Mouse (Mus musculus): ENCODE results near the gene Sowaha.

Gene Sowaha

DNA sequence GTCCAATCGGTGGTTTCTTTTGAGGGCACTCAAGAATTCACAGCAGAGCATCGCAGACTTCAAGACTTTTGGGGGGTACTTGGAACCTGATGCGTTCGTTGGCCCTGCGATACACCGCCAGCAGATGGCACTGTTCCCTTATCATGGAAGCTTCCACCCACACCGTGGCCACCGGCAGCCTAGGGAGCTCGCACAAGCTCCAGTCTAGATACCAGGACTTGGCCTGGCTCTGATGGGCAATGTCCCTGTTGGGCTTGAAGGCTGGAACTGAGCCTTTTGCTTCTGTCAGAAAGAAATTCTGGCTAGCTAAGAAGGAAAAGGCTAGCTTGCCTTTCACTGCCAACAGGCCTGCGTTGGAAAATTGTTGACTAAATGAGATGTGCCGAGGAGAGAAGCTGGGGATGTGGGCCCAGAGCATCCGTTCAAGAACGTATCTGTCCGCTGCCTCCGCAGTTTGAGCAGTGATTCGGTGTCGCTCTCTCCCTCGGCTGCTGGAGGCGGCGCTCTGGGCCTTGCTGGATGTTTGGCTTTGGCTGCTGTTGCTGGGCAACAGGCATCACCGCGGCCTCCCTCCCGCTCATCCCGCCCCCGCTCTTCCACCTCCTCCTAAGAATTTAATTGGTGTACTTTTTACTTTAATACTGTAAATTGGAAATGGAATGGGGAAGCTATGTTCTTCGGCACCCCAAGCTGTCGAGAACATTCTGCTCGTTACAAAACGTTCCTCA is 9.9 kb downstream of the Sowaha start, which contains the start of gene Gm9837:
Gene Gm9837, minus strand, starts transcription at position 512 of the 728 bp plus-strand sequence.
- peak; percentile 95 for DNase-seq

DNA sequence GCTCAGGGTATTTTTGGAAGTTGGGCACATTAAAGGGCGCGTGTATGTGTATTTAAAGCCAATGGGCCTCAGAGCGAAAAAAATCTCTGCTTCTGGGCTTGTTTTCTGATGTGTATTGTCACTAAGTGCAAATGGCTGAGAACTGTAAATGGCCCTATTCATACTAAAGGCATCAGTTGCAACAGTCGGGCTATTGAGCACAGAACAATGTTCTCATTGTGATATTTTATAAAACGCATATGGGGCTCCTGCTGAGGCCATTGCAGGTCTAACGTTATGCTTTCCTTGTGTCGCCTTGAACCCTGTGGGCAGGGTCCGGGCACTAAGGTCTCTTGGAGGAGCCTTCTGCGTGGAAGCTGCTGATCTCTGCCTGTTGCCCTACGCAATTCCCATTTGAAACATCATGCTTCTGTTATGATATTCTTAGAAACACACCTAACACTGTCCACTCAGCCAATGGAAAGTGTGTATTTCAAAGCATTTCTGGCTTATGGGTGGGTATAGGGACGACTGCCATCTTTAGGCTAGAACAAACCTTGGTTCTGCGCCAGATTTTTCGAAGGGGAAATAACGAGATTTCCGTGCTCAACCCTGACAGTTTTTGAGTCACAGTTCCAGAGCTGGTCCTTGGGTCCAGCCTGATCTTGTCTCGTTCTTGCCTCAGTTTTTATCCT is 10.6 kb downstream of the Sowaha start:
- DNase-seq: no peak

DNA sequence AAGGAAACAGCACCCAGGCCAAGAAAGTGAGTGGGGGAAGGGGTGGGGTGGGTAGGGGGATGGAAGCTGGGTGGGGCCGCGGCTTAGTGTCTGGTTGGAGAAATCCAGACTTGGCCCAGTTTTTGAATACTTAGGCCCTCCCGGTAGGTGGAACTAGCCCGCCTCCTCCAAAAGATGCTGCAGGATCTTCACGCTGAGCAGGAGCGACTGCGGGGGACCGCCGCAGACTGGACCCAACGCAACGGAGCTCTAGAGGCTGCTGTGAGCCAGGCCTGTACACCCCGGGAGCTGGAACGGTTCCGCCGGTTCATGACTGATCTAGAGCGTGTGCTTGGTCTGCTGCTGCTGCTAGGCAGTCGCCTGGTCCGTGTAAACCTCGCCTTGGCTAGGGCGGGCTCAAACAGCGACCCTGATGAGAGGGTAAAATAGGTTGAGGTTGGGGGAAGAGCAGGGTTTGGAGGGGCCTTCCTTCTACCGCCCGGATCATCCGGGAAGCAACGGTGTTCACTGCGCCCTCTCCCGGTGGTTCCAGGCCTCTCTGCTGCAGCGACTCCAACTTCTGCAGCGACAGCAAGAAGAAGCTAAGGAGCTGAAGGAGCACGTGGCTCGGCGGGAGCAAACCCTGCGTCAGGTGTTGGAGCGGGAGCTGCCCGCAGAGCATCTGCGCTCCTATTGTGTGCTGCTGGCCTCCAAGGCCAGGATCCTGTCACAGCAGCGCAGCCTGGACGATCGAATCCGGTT is 13.7 kb downstream of the Sowaha start:
- peak; percentile 90 for DNase-seq

DNA sequence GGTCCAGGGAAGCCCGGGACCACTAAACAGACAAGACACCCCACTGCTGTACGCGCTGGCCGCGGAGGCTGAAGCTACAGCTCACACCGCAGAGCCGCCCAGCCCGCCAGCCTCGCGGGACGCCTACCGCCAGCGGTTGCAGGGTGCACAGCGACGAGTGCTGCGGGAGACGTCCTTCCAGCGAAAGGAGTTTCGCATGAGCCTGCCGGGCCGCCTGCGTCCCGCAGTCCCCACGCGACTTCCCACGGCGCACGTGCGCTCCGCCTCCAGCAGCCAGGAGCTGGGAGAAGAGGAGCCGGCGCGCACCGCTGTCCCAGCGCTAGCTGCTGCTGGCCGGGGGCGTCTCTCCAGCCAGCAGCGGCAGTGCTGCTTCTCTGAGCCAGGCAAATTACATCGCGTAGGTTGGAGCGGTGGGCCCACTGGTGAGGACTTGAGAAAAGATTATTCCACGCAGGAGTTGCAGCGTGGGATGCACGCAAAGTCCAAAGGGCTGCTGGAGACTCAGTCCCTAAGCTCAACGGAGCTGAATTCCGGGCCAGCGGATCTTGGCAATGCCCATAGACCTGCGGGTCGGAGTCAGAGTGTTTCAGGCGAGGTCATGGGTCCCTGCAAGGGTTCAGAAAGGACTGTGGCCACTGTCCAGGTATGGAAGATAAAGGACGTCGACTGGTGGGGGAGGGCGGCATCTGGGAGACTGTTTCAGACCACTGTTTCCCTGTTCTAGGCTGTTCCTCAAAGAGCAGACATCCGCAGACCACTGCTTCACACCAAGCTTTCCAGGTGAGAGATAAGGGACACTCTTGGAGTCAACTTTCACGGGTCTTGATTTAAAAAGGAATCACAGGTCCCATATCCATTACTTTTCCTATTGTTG is 16.3 kb downstream of the Sowaha start:
- no peak for DNase-seq

DNA sequence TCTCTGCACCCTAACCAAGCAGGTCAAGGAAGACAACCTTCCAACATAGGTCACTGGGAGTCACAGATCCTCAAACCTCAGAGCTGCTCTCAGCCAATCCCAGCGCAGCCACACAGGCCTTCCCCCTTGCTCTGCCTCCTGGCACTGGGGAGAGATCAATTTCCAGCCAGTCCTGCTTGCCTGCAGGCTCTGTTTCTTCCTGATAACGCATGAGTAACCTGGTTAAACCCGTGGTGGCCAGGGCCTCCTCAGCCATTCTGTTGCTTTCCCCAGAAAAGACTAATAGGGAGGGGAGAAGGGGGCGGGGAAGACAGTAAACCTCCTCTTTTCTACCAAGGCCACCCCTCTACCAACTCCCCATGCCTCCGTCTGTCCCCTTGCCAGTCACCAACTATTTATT is 18.3 kb downstream of the Sowaha start:
- no peak for DNase-seq

DNA sequence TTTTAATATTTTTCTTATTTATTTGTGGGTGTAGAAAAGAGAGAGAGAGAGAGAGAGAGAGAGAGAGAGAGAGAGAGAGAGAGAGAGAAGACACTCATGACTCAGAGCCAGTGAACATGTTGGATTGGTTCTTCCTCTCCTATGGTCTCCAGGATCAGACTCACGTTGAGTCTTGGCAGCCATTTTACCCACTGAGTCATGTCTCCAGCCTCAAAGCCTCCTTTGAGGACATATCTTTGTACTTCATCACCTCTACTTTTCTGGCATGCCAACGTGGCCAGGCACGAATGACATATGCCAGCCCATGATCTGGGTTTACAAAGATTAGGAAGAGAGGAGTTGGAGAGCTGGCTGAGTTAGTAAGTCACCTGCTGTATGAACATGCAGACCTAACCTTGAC is 19.9 kb downstream of the Sowaha start:
- no peak for DNase-seq

DNA sequence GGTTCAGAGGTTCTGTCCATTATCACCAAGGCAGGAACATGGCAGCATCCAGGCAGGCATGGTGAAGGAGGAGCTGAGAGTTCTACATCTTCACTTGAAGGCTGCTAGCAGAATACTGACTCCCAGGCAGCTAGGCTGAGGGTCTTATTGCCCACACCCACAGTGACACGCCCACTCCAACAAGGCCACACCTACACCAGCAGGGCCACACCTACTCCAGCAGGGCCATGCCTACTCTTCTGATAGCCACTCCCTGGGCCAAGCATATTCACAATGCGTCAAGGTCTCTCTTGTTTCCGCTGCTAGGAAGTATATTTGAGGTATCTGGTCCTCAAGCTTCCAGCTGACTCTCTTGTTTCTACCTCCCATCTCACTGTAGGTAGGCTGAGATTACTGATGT is 21.1 kb downstream of the Sowaha start:
- no peak for DNase-seq

DNA sequence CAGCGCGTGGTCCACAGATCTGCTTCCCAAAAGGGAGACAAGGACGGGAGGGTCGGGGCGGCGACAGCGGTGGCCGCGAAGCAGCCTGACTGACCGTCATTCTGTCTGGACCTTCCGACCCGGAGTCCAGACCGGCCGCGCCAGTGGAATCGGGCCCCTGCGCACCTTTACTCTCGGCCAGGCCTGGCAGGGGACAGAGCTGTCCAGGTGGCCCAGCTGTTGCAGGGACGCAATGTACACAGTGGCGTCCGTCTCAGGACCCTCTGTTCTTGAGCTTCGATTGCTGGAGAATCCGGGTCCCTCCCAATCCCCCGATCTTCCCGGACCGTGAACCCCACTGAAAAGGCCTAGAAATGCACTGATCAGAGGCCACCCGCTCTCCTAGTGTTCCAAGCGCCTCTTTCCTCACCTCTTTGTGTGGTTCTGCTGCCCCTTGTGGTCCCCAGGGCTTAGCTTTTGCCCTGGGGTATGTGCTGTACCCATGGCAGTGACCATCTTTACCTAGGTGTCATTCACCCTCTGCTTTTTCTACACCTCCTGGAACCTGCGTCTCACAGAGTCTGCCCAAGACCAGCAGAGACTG is 22.6 kb downstream of the Sowaha start:
- DNase-seq: no peak

DNA sequence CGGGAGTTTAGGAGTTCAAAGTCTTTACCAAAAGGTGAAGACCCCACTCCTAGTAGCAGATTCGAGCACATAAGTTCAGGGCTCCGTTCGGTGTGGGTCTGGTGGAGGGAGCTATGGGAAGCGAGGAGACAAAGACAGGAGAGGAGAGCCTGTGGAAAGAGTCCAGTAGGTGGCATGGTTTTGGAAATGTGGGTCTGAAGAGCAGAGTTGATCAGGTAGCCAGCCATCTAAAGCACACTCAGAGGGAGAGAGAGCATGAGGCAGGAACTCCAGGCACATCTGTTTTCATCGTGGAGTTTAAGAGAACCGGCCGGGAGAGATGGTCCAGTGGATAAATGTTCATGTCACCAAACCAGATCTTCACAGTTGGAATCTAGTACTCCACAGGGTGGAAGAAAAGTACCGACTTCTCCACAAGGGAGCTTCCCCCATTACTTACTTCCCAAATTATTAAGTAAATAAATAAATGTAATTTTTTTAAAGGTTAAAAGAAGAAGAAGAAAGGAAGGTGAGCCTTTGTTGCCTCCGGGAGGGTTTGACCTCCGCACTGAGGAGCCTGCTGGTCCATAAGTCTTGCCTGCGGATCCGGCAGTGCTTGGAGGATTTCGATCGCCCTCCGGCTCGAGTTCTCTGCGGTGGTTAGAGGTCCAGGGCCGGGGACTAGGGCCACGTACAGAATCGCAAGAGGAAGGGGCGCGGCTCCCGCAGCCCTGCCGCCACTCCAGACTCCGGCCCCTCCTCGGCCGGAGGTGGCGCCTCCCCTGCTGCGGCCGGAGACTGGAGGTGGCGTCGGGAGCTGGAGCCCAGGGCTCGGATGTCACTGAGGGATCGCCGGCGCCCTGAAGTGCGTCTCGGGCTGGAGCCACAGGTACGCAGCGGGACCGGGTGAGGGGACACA is 23.4 kb downstream of the Sowaha start, which contains the start of the genes Gm10447 and Shroom1:
Gene Gm10447, minus strand, starts transcription at position 637 of the 898 bp plus-strand sequence.
Gene Shroom1, plus strand, starts transcription at position 732 of the 898 bp plus-strand sequence.
- peak; percentile 53 for DNase-seq

DNA sequence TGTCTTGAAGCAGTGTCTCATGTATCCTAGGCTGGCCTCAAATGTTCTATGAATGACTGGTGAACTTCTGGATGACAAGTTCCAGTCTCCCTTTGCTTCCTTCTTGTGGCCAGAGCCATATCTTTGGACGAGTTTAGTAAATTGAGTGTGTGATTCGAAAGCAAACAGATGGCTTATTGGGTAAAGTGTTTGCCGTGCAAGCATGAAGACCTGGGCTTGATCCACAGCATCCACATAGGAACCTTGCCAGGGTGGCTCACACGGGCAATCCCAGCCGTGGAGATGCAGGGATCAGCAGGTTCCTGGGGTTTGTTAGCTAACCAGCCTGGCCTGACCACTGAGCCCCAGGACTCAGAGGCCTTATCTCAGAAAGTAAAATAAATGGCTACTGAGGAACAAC is 27.0 kb downstream of the Sowaha start:
- no peak for DNase-seq

DNA sequence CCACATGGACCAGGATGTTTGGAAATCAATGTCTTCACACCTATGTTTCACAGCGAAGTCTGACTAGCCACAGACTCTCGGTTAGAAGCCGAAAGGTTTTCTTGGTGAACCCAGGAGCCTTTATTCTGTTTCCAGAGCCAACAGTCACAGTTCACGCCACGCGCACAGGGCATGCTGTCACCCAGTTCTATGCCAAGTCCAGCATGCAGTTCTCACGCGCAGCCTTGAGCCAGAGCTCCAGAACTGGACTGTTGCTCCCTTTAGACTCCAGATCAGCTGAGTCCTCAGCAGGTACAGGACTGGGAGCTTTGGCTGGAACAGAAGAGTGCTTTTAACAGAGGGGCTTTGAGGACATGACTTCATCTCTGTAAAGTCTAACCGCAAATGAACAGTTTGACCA is 27.7 kb downstream of the Sowaha start:
- DNase-seq: no peak

DNA sequence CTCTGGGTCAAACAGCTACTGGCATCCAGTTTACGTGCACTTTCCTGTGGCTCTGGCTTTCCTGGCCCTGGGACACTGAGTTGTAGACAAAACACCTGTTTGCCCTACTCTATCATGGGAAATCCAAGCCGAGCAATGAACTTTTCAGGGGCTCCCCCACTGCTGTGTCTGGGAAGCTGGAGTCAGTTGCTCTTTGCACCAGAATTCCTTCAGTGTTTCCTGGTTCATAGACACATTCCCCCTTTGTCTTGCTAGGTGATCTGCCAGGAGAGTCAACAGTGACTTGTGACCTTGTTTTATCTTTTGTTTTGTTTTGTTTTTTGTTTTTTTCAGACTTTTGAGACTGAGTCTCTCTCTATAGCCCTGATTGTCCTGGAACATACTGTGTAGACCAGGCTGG is 28.7 kb downstream of the Sowaha start:
- DNase-seq: no peak

DNA sequence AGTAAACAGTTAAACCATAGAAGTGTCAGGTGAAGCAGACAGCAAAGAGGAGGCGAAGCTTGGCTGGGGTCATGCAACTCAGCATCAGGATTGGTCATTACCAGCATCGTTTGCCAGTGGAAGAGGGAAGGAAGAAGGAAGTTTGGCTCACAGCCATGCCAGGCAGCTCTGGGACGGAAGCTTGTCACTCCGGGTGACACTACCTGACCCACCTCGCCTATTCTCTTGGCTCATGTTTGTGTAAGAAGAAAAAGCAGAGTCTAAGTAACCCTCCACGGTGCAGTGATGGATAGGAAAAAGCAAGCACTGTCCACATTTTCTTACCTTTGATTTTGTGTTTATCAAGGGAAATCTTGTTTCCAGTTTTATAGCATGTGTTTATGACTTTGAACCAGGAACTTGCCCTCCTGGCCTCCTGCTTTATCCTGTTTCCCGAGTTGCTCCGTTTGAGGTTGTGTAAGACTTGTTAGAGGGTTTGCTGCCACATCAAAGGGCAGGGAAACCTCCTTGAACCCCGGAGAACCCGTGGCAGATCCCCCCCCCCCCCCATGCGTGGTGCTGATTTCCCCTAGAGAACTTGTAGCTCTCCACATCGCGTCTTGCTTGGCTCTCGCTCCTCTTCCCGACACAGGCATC is 29.9 kb downstream of the Sowaha start:
- no peak for DNase-seq

DNA sequence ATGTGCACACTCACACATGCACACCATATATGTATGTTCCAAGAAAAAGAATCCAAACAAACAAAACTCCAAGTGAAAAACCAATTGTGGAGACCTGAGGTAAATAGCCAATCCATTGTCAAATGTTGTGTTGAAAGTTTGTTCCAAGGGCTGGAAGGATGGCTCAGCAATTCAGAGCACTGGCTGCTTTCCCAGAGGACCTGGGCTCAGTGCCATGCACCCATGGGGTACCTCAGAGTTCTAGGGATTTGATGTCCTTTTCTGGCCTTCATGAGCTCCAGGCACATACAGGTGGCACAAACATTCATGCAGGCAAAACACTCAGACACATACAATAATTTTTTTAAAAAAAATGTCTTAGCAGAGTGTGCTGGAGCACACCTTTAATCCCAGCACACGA is 31.5 kb downstream of the Sowaha start:
- DNase-seq: peak; percentile 92

DNA sequence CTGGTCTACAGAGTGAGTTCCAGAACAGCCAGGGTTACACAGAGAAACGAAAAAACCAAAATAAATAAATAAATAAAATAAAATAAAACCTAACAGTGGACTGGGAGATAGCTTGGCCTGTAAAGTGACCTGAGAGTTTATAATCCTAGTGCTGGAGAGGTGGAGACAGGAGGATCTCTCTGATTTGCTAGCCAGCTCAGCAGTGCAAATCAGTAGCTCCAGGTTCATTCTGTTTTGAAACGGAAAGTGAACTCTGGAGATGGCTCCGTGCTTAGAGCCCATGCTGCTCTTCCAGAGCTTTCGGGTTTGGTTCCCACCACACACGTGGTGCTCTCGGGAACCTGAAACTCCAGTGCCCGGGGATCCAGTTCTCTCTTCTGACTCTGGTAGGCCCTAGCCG is 32.1 kb downstream of the Sowaha start:
- DNase-seq: no peak

DNA sequence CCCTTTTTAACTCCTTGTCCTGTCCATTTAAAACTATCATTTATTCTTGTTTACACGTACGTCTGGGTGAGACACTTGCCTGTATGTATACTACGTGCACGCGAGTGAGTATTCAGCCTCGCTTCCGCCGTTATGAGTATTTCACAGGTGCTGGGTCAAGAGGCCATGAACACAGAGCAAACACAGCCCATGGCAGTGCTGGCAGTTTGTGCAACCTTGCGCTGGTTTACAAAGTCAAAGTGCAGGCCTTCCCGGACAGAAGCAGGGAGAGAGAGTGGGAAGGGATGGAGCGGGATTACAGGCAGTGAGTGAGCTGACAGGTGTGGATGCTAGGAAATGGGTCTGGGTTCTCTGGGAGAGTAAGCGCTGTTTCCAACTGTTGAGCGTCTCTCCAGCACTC is 33.9 kb downstream of the Sowaha start:
- DNase-seq: no peak

DNA sequence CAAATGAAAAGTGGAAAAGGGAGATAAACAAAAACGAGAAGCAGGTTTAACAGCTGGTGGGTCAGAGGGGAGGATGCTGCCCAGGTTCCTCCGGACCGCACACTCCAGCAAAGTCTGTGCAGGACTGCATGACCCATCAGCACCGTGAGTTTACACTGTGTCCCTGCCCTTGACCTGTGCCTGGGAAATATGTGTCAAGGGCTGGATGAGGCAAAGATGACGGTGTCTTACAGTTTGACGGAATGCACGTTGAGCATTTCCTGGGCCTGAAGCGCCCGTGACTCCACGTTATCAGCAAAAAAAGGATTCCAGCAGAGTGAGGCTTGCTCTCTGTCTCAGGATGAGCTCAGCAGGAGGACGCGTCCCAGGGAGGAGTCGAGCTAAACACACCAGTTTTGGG is 34.5 kb downstream of the Sowaha start:
- no peak for DNase-seq

DNA sequence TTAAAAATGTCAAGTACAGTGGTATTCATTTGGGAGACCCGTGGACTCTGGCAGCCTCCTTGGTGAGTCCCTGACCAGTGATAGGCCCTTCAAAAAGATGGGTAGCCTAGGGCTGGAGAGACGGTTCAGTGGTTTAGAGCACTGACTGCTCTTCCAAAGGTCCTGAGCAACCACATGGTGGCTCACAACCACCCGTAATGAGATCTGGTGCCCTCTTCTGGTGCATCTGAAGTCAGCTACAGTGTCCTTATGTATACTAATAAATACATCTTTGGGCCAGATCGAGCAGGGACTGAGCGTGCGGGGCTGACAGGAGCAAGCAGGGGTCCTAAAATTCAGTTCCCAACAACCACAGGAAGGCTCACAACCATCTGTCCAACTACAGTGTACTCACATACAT is 36.2 kb downstream of the Sowaha start:
- DNase-seq: no peak

DNA sequence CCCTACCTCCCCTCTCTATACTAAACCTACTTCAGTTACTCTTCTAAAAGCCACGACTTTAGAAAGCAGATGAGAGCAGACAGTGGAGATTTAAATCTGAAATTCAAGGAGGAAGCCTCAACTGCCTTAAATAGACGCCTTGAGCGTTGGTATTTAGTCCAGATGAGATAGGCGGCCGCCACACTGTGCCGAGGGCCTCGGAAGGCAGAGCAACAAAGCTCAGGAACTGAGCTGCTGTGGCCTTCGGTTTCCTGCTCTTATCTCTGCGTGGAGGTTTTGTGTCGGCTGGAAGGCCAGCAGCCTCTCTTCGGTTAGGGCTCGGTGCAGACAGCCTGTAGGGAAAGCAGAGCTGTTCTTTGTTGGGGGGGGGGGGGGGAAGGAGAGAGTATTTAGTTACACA is 38.2 kb downstream of the Sowaha start:
- DNase-seq: no peak

DNA sequence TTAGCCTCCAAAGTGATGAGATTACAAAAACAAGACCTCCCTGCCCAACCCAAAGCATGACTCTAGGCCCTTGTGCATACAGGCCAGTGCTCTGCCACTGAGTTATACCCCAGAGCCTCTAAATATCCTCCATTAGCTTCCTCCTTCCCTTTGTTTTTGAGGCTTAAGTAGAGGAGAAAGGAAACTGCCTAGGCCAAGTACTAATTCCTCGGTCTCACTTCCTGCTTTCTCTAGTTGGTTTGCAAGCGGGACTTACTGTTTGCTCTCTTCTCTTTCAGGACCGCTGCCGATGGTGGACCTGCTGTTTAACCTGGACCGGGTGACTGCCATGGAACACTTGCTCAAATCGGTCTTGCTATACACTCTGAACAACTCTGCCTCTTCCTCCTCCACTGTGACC is 43.7 kb downstream of the Sowaha start:
- DNase-seq: no peak

DNA sequence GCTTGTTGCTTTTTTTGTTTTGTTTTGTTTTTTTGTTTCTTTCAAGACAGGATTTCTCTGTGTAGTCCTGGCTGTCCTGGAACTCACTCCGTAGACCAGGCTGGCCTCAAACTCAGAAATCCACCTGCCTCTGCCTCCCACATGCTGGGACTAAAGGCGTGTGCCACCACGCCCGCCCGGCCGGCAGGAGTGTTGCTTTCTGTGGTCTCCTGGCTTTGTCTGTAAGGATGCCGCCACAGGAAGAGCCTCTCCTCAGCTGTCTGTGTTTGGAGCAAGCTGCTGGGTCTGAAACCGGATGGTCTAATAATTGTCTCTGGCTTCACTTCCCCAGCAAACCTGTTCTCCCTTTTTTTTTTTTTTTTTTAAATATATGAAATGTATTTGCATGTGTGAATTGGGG is 44.6 kb downstream of the Sowaha start:
- no peak for DNase-seq
